Mouse (Mus musculus) yolk sac, embryonic 10.5 days (tissue): Measurements from ENCODE around the gene Gm20388.
A peak's percentile ranks its signal among the peaks of the same experiment; 100 is the strongest.
"Not testable (repeated sequence)": the region's sequence is repeated elsewhere in the genome, so short reads cannot be mapped to it uniquely, and the experiment has no call there.

Experiments
- DNase-seq: peaks from one replicate; pipeline ENCODE4 v3.0.0-alpha.2; 2017; ENCODE audit warnings: low spot score

Gm20388 gene

DNA sequence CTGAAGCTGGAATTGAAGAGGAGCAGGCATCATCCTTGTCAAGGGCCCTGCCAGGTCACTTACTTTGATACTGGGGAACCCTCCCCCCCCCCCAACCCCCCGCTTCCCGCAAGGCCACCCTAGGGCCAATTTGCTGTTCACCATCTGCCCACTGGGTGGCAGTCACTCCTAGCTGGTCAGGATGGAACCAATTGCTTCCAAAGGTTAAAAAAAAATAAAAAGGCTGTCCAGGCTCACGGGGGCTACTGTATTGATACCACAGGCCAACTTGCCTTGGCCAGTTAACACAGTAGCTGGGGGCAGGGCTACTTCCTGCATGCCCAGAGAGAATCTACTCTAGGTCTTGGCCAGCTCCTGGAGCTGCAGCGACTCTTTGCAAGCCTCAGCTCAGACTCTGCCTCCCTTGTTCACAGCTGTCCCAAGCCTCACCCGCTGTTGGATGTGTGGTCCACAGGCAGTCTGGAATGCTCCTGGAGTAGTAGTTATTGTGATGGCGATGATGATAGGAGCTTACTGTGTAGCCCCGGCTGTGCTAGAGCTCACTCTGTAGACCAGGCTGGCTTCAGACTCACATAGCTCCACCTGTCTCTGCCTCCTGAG is 2707.4 kb downstream of the Gm20388 start:
- DNase-seq = peak; percentile 63

- no peak for DNase-seq
Observed at GRCm38 (mm10) chr8:122618660-122619378, 2708.2 kb downstream of the Gm20388 start.

DNA sequence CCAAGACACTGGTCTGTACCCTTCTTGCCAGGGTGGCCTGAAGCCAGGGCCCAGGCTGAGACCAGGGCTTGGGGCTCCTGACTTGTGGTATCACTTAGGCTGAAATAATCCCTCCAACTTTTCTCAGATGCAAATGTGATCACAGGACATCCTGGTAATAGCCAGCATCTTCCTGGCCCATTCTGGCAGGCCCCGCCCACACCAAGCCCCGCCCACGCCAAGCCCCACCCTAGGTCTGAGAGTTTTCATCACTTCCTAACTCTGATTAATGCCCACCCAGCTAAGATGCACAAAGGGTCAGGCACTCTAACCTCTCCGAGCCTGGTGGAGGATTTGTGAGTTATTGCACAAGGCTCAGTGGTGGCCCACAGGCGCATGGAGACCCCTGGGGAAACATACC is 2709.8 kb downstream of the Gm20388 start:
- no peak for DNase-seq

GRCm38 (mm10) chr8:122622727-122623126 is 2712.1 kb downstream of the Gm20388 start, which contains the start of gene Pabpn1l:
Gene Pabpn1l (minus strand): TSS chr8:122622739.
- no peak for DNase-seq

- no peak for DNase-seq
Observed at GRCm38 (mm10) chr8:122623844-122624642, 2713.4 kb downstream of the Gm20388 start.

- DNase-seq = no peak
Observed at GRCm38 (mm10) chr8:122624653-122625052, 2714.0 kb downstream of the Gm20388 start.

GRCm38 (mm10) chr8:122625811-122626210 is 2715.2 kb downstream of the Gm20388 start:
- no peak for DNase-seq

DNA sequence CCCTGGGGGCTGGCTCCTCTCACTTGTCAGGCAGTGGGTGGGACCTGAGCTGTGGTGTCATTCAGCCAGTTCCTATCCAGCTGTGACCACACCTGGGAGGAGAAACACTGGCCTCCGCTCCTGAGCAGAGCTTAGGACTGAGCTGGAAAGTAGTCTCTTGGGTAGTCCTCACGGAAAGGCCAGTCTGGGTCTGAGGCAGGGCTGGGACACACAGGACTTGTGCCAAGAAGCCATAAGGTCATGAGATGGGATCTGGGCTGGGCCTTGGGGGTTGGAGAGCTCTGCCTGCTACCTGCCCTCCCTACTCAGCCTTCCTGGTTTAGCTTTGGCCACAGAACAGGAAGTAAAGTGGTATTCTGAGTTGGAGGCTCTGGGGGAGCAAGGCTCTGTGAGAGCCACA is 2716.3 kb downstream of the Gm20388 start:
- no peak for DNase-seq

GRCm38 (mm10) chr8:122629388-122629787 is 2718.7 kb downstream of the Gm20388 start:
- DNase-seq = no peak

DNA sequence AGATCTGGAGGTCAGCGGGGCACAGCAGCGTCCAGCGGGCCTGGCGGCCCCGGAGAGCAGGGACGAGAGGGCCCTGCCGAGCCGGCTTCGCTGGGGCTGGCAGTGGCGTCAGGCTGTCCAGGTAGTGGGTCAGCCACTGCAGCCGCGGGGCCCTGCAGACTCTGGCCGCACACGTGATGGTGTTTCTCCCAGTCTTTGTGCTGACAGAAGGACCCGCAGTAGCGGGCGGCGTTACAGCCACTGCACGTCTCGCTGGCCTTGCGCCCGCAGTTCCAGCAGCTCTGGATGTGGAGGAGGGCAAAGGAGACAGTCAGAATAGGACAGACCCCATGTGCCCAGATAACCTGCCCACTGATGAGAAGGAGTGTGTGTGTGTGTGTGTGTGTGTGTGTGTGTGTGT is 2720.1 kb downstream of the Gm20388 start:
- no peak for DNase-seq

DNA sequence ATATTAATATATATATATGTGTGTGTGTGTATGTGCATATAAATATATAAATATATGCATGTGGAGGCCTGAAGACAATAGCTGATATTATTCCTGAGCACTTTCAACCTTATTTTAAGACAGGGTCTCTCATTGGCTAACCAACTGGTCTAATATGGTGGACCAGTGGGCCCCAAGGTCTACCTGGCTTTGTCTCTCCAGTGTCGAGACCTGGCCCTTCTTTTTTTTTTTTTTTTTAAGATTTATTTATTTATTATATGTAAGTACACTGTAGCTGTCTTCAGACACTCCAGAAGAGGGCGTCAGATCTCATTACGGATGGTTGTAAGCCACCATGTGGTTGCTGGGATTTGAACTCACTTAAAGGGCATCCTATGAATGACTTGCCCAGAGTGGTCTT is 2721.5 kb downstream of the Gm20388 start:
- not testable (repeated sequence) for DNase-seq

- no peak for DNase-seq
Observed at GRCm38 (mm10) chr8:122633205-122633604, 2722.6 kb downstream of the Gm20388 start.

DNA sequence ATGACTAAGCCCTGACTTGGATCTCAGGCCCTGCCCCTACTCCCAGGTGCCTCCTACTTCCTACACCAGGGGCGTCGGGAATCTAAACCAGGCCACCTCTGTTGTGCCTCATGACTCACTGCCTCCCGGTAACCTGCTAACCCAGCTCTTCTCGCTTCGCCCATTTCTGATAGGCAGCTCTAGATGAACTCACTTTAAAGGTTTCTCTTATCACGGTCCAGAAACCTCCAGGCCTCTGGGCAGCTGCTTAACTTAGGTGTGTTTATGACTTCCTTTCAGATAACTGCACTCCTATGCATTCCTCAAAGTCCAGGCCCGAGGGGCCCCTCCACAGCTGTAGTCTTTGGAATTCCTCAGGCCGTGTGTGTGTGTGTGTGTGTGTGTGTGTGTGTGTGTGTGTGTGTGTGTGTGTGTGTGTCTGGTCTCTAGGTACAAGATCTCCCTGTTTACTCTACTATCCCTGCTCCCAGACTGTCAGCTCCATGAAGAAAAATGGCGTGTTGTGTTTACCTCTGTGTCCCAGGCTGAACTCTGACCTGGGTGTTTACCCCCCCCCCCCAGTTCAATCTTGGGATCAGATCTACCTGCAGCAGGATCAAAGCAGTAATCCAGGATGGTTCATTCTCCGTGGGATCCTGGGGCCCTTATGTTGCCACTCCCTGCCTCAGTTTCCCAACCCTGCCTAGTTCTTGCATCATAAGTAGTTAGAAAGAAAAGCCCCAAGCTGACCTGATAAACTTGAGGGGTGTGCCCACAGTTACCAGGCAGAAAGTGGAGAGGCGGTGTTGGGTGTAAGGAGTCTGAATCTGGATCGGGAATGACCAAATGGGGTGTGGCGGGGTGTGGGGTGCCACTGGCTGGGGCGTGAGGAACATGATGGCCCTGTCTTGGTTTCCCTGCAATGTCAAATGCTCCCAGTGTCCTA is 2725.5 kb downstream of the Gm20388 start:
- peak; percentile 90 for DNase-seq

DNA sequence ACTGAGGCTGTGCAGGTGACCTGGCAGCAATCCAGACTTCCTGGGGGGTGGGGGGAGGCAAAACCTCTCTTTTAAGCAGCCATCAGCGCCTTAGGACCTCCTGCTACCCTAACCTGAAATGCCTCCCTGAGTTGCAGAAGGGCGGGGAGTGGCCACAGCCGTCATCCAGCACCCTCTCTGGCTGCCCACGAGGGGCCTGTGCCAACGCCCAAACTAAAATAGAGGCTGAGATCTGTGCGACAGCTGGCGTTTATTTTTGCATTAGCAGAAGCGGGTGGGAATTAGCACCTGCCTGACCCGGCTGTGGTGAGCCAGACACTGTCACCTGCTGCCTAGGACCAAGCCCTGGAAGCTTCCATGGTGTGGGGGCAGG is 2726.1 kb downstream of the Gm20388 start:
- DNase-seq = no peak

DNA sequence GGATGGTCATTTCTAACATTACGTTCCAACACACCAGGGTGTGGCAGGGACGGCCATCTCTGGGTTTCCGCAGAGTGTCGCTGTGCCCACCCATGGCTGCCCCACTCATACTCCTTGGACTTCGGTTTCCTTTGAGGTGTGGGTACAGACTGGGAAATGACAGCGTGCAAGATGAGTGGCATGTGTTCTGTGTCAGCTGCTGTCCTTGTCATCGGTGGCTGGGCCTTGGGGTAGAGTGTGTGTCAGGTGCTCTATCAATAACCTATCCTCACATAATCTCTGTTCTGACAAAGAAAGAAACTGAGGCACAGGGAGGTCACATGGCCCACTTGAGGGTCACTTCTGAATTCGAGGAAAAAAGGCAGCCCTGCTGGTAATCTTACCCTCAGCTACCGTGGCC is 2726.6 kb downstream of the Gm20388 start:
- DNase-seq = no peak

GRCm38 (mm10) chr8:122638601-122639000 is 2728.0 kb downstream of the Gm20388 start:
- DNase-seq = no peak

GRCm38 (mm10) chr8:122639521-122640248 is 2729.0 kb downstream of the Gm20388 start:
- peak; percentile 82 for DNase-seq

DNA sequence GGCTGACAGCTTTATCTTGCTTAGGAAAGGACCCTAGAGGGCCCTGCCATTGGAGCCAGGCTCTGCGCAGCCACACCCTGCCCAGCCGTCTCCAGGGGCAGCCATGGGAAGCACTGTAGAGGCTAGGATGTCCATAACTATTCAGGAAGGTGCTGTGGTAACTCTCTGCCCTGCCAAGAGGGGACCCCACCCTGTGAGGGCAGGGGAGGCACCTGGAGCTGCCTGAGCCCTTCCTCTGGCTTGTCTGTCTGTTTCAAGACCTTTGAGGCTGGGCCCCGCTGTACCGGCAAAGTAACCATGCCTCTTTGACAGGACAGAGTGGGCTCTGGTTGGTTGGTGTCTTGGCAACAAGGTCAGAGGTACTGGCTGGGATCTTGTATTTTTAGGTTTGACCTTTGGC is 2730.2 kb downstream of the Gm20388 start:
- no peak for DNase-seq

GRCm38 (mm10) chr8:122641406-122641805 is 2730.8 kb downstream of the Gm20388 start:
- no peak for DNase-seq

DNA sequence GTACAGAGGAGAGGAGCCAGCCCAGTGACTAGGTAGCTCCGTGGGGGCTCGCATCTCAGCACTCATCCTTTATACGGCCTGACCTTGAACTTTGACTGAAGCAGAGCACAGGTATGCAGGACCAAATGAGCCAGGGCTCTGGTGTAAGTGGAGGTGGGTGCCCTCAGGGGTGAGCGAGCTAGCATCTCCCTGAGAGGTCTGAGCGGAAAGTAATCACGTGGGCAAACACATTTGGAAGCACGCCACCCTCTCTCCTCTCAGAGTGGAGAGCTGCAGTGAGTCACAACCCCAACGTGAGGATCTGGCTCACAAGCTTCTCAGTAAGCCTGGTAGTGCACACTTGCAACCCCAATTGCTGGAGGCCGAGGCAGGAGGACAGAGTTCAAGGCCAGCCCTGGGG is 2731.4 kb downstream of the Gm20388 start:
- no peak for DNase-seq
